Mouse (Mus musculus): ENCODE data around the gene Syngap1. TPM values are rescaled to one million over a fixed set of nuclear protein-coding genes. Genes with fewer than 3 reads are reported as not detected.

Gene Syngap1
- polyA plus RNA-seq, 1 experiment from 2014 or later = 4.6 TPM

DNA sequence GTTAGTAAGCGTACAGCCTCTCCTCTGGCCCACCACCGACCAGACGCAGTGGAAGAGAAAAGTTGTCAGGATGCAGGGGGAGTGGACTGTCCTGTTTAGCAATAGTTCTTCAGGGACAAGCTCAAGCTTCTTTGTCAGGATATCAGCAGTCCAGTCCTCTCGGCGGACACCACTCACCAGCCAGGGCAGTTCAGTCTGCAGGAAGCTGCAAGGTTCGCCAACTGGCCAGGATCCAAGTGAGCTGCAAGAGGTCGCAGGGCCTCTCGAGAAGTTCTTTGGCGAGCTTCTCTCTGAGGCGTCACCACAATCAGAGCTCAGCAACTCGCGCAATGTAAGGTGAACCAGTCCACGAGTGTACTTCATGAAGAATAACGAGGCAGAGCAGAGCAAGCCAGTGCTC, 53.4 kb downstream of the Syngap1 start:
- Histone ChIP-seq H3K36me3 (ENCODE audit: control insufficient read depth, insufficient read depth, low read length) (no peaks in the 10 kb centered on the region), H3K9me3 (replicated peaks; ENCODE audit: control insufficient read depth, low read length, poor library complexity, severe bottlenecking) (no peaks in the 10 kb centered on the region), H3K27me3 (ENCODE audit: control insufficient read depth, insufficient read depth, low read depth, low read length) (no peaks in the 10 kb centered on the region), H3K9ac (ENCODE audit: low read depth, low read length) (no peak overlapping the region), H3K4me2 (ENCODE audit: low read length) (no peak overlapping the region), H3K4me1 (ENCODE audit: control insufficient read depth, insufficient read depth, low read length) (no peaks in the 10 kb centered on the region), H3K4me3 (ENCODE audit: low read depth, low read length) (no peak overlapping the region), H3K27ac (ENCODE audit: low read length) (no peak overlapping the region)
- 80% methylated on average over 14 of the region's 14 CpGs for WGBS
- ATAC-seq = no peak

DNA sequence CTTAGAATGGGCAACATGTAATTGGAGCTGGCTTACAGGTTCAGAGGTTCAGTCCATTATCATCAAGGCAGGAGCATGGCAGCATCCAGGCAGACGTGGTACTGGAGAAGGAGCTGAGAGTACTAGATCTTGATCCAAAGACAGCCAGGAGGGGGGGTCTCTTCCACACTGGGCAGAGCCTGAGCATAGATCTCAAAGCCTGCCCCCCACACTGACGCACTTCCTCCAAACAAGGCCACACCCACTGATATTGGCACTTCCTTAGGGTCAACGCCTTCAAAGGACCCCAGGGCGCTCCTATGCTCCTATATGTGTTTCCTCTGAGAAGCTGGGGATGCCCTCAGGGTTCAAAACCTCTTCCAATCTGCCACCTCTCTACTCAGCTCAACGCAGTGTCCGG, 54.0 kb downstream of the Syngap1 start:
- ATAC-seq = no peak
- no peak overlapping the region for H3K4me2 ChIP-seq (ENCODE audit: low read length)
- H3K27me3 ChIP-seq (ENCODE audit: control insufficient read depth, insufficient read depth, low read depth, low read length) = no peaks in the 10 kb centered on the region
- no peaks in the 10 kb centered on the region for H3K36me3 ChIP-seq (ENCODE audit: control insufficient read depth, insufficient read depth, low read length)
- WGBS = 84% methylated on average over 6 of the region's 6 CpGs
- no peaks in the 10 kb centered on the region for H3K4me1 ChIP-seq (ENCODE audit: control insufficient read depth, insufficient read depth, low read length)
- no peaks in the 10 kb centered on the region for H3K9me3 ChIP-seq (replicated peaks; ENCODE audit: control insufficient read depth, low read length, poor library complexity, severe bottlenecking)
- no peak overlapping the region for H3K27ac ChIP-seq (ENCODE audit: low read length)
- no peak overlapping the region for H3K4me3 ChIP-seq (ENCODE audit: low read depth, low read length)
- H3K9ac ChIP-seq (ENCODE audit: low read depth, low read length) = no peak overlapping the region

DNA sequence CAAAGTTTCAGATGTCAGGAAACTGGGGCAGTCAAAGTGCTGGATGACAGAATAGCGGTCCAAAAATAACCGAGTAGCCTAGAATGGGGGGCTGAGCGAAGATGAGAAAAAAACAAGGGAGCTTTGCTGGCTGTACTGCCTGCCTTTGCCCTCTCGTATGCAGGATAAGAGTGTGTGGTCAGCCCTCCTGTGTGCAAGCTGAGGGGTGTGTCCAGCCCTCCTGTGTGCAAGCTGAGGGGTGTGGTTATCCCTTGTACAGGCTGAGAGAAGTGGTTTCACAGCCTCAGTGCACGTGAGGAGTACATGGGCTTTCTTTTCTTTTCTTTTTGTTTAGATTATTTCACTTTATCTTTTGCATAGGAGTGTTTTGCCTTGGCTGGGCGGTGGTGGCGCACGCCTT, 54.5 kb downstream of the Syngap1 start:
- ATAC-seq = no peak

DNA sequence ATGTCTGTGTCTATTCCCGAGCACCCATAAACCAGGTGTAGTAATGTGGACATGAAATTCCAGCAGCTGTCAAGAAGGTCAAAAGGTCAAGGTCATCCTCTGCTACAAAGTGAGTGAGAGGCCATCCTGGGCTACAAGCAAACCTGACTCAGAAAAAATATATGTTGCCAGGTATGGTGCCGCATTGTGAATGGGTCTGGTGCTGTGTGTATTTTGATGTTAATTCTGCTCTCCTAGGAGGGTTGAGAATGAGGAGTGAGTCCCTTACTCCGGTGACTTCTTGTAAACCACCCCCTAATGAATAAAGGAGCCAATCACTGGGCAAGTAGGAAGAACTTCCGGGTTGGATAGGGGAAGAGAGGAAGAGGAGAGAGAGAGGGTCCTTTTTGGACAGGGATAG, 56.6 kb downstream of the Syngap1 start:
- Histone ChIP-seq H3K27ac (ENCODE audit: low read length) (no peak overlapping the region), H3K36me3 (ENCODE audit: control insufficient read depth, insufficient read depth, low read length) (no peaks in the 10 kb centered on the region), H3K9me3 (replicated peaks; ENCODE audit: control insufficient read depth, low read length, poor library complexity, severe bottlenecking) (no peaks in the 10 kb centered on the region), H3K4me3 (ENCODE audit: low read depth, low read length) (no peak overlapping the region), H3K9ac (ENCODE audit: low read depth, low read length) (no peak overlapping the region), H3K4me2 (ENCODE audit: low read length) (no peak overlapping the region), H3K4me1 (ENCODE audit: control insufficient read depth, insufficient read depth, low read length) (no peaks in the 10 kb centered on the region), H3K27me3 (ENCODE audit: control insufficient read depth, insufficient read depth, low read depth, low read length) (no peaks in the 10 kb centered on the region)
- no peak for ATAC-seq
- 87% methylated on average over 4 of the region's 4 CpGs for WGBS

More for the DNA sequence above, 54.5 kb downstream of the Syngap1 start:
- Histone ChIP-seq H3K4me3 (ENCODE audit: low read depth, low read length) (no peak overlapping the region), H3K27ac (ENCODE audit: low read length) (no peak overlapping the region), H3K4me2 (ENCODE audit: low read length) (no peak overlapping the region), H3K9me3 (replicated peaks; ENCODE audit: control insufficient read depth, low read length, poor library complexity, severe bottlenecking) (no peaks in the 10 kb centered on the region), H3K9ac (ENCODE audit: low read depth, low read length) (no peak overlapping the region), H3K27me3 (ENCODE audit: control insufficient read depth, insufficient read depth, low read depth, low read length) (no peaks in the 10 kb centered on the region), H3K36me3 (ENCODE audit: control insufficient read depth, insufficient read depth, low read length) (no peaks in the 10 kb centered on the region), H3K4me1 (ENCODE audit: control insufficient read depth, insufficient read depth, low read length) (no peaks in the 10 kb centered on the region)
- 77% methylated on average over 8 of the region's 8 CpGs for WGBS

DNA sequence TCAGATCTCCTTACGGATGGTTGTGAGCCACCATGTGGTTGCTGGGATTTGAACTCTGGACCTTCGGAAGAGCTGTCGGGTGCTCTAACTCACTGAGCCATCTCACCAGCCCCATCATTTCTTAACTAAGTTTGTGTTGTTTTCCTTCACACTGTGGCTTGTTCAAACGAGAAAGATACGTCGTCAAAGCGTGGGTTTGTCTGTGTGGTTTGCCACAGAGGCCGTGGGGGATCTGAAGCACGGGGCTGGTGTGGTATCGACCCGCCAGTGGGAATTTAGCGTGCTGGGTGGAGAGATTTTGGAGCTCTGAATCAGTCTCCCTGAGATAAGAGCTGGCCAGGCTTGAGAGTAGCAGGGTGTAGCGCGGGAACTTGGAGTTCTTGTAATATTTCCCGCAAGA, 57.2 kb downstream of the Syngap1 start:
- Histone ChIP-seq H3K4me3 (ENCODE audit: low read depth, low read length) (no peak overlapping the region), H3K4me1 (ENCODE audit: control insufficient read depth, insufficient read depth, low read length) (no peaks in the 10 kb centered on the region), H3K27ac (ENCODE audit: low read length) (no peak overlapping the region), H3K9ac (ENCODE audit: low read depth, low read length) (no peak overlapping the region), H3K27me3 (ENCODE audit: control insufficient read depth, insufficient read depth, low read depth, low read length) (no peaks in the 10 kb centered on the region), H3K4me2 (ENCODE audit: low read length) (no peak overlapping the region), H3K9me3 (replicated peaks; ENCODE audit: control insufficient read depth, low read length, poor library complexity, severe bottlenecking) (no peaks in the 10 kb centered on the region), H3K36me3 (ENCODE audit: control insufficient read depth, insufficient read depth, low read length) (no peaks in the 10 kb centered on the region)
- no peak for ATAC-seq
- 91% methylated on average over 15 of the region's 15 CpGs for WGBS

DNA sequence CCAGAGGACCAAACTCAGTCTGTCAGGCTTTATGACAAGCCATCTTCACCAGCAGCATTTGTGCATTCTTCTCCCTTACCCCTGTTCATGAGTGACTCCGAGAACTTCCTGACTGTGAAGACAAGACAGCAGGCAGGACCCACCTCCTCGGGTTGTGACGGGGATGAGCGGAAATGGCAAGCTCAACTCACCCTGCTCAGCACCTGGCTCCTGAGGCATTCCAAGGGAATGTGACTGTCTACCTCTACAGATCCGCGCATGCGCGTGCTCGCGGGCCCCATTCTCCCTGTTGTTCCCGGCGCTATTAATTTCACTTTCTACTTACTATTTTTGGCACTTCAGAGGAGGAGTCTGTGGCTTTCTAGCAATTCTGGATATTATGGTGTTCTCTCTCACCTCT, 58.9 kb downstream of the Syngap1 start:
- Histone ChIP-seq H3K27ac (ENCODE audit: low read length) (no peak overlapping the region), H3K9ac (ENCODE audit: low read depth, low read length) (no peak overlapping the region), H3K4me2 (ENCODE audit: low read length) (no peak overlapping the region), H3K36me3 (ENCODE audit: control insufficient read depth, insufficient read depth, low read length) (no peaks in the 10 kb centered on the region), H3K9me3 (replicated peaks; ENCODE audit: control insufficient read depth, low read length, poor library complexity, severe bottlenecking) (no peaks in the 10 kb centered on the region), H3K4me1 (ENCODE audit: control insufficient read depth, insufficient read depth, low read length) (no peaks in the 10 kb centered on the region), H3K4me3 (ENCODE audit: low read depth, low read length) (no peak overlapping the region), H3K27me3 (ENCODE audit: control insufficient read depth, insufficient read depth, low read depth, low read length) (no peaks in the 10 kb centered on the region)
- WGBS = 80% methylated on average over 12 of the region's 12 CpGs
- ATAC-seq = no peak

DNA sequence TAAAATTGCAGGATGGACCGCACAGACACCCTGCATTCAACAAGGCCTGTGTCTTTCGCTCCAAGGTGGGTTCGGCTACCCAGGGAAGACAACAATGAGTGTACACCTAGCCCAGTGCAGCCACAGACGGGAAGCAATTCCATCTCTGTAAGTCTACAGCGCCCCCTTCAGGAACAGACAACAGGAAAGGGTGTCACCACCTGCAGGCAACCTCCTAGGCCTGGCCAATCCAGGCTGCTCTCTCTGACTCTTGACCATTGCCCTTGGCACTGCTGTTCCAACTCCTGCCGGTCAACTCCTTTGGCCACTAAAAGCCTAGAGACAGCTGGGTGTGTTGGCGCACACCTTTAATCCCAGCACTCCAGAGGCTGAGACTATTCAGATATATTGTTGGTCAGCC, 60.1 kb downstream of the Syngap1 start:
- Histone ChIP-seq H3K9ac (ENCODE audit: low read depth, low read length) (no peak overlapping the region), H3K4me1 (ENCODE audit: control insufficient read depth, insufficient read depth, low read length) (no peaks in the 10 kb centered on the region), H3K4me3 (ENCODE audit: low read depth, low read length) (no peak overlapping the region), H3K9me3 (replicated peaks; ENCODE audit: control insufficient read depth, low read length, poor library complexity, severe bottlenecking) (no peaks in the 10 kb centered on the region), H3K27ac (ENCODE audit: low read length) (no peak overlapping the region), H3K36me3 (ENCODE audit: control insufficient read depth, insufficient read depth, low read length) (no peaks in the 10 kb centered on the region), H3K4me2 (ENCODE audit: low read length) (no peak overlapping the region), H3K27me3 (ENCODE audit: control insufficient read depth, insufficient read depth, low read depth, low read length) (no peaks in the 10 kb centered on the region)
- 76% methylated on average over 7 of the region's 7 CpGs for WGBS
- ATAC-seq = no peak

DNA sequence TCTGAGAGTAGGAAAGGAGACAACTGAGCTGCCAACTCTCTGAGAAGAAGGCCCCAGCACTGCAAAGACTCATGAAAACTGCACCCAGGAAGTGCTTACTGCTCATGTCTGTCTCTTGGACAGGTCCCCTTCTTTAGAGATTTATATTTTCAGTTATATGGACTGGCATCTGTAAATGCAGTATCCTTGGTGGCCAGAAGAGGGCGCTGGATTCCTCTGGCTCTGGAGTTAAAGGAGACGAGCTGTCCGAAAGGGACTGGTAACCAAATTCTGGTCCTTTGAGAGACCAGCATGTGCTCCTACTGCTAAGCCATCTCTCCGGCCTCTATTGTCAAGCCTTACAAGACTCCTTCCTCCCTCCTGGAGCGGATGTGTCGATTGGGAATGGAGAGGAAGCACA, 60.8 kb downstream of the Syngap1 start:
- WGBS = 44% methylated on average over 6 of the region's 6 CpGs
- Histone ChIP-seq H3K27ac (ENCODE audit: low read length) (no peak overlapping the region), H3K4me1 (ENCODE audit: control insufficient read depth, insufficient read depth, low read length) (no peaks in the 10 kb centered on the region), H3K9ac (ENCODE audit: low read depth, low read length) (no peak overlapping the region), H3K36me3 (ENCODE audit: control insufficient read depth, insufficient read depth, low read length) (no peaks in the 10 kb centered on the region), H3K9me3 (replicated peaks; ENCODE audit: control insufficient read depth, low read length, poor library complexity, severe bottlenecking) (no peaks in the 10 kb centered on the region), H3K4me2 (ENCODE audit: low read length) (no peak overlapping the region), H3K4me3 (ENCODE audit: low read depth, low read length) (no peak overlapping the region), H3K27me3 (ENCODE audit: control insufficient read depth, insufficient read depth, low read depth, low read length) (no peaks in the 10 kb centered on the region)
- ATAC-seq = no peak

DNA sequence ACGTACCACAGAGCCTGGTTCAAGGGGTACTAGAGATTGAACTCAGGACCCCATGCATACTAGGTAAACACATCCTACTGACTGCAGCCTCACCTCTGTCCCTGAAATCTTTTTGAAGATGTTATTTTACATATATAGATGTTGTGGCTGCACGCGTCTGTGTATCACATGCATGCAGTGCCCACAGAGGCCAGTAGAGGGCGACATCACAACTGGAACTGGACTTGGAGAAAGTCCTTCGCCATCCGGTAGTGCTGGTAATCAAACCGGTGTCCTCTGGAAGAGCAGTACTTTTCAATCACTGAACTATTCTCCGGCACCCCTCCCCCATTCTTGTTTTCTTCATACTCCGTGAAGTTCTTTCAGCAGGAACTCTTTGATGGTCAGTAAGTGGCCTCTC, 63.4 kb downstream of the Syngap1 start:
- Histone ChIP-seq H3K9me3 (replicated peaks; ENCODE audit: control insufficient read depth, low read length, poor library complexity, severe bottlenecking) (no peaks in the 10 kb centered on the region), H3K4me1 (ENCODE audit: control insufficient read depth, insufficient read depth, low read length) (no peaks in the 10 kb centered on the region), H3K4me2 (ENCODE audit: low read length) (no peak overlapping the region), H3K27me3 (ENCODE audit: control insufficient read depth, insufficient read depth, low read depth, low read length) (no peaks in the 10 kb centered on the region), H3K4me3 (ENCODE audit: low read depth, low read length) (no peak overlapping the region), H3K36me3 (ENCODE audit: control insufficient read depth, insufficient read depth, low read length) (no peaks in the 10 kb centered on the region), H3K27ac (ENCODE audit: low read length) (no peak overlapping the region), H3K9ac (ENCODE audit: low read depth, low read length) (no peak overlapping the region)
- WGBS = 39% methylated on average over 9 of the region's 9 CpGs
- ATAC-seq = no peak

All from midbrain, embryonic 16.5 days (tissue).